Mouse (Mus musculus) layer of hippocampus, adult 2 months (tissue): ENCODE results near the gene Fabp6. TPM values are rescaled to one million over a fixed set of nuclear protein-coding genes. Genes with fewer than 3 reads are reported as not detected.

Experiments
- DNase-seq, 2 experiments: peaks; one replicate each; pipeline ENCODE4 v3.0.0; 2022; ENCODE audit warnings: low spot score in 2 of 2
- H3K27ac ChIP-seq: fragments of 200-600 bp; 2 replicates; pipeline ENCODE4 v1.8.1; 2022
- H3K4me3 ChIP-seq: fragments of 200-600 bp; 2 replicates; pipeline ENCODE4 v1.8.1; 2022; ENCODE audit warnings: mild to moderate bottlenecking
- CTCF ChIP-seq: fragments of 200-600 bp; conservative IDR thresholded peaks from 2 replicates; pipeline ENCODE4 v1.8.1; 2022; ENCODE audit warnings: antibody characterized with exemption, mild to moderate bottlenecking, moderate library complexity
- long read RNA-seq, 2 experiments: library from polyadenylated mRNA; stranded (forward); transcript quantifications; one replicate each; pipeline ENCODE4 v2.0.0; 2021; ENCODE audit warnings: borderline mapping rate in 2 of 2
- total RNA-seq, 2 experiments: library from RNA; stranded (reverse); gene quantifications; 2 replicates each; pipeline ENCODE4 v1.2.3; 2021

Fabp6 gene
- total RNA-seq = not detected
- long read RNA-seq, experiment 1 = 0 reads
- long read RNA-seq, experiment 2 = 0 reads

GRCm38 (mm10) chr11:43601440-43601839 lies at the start of gene Fabp6:
Gene Fabp6 (minus strand): TSS chr11:43601540.
- no peak for TF ChIP-seq CTCF
- H3K4me3 ChIP-seq = no peak within 1 kb of the TSS

GRCm38 (mm10) chr11:43645286-43645685 lies 43.9 kb upstream of the Fabp6 start:
- no peak overlapping the region for H3K27ac ChIP-seq
- TF ChIP-seq CTCF = peak; percentile 56
- no peak overlapping the region for H3K4me3 ChIP-seq
- no peak for DNase-seq

More at GRCm38 (mm10) chr11:43601440-43601839, at the start of gene Fabp6:
- no peak within 1 kb of the TSS for H3K27ac ChIP-seq
- DNase-seq = no peak

GRCm38 (mm10) chr11:43643180-43643591 lies 41.8 kb upstream of the Fabp6 start:
- Histone ChIP-seq H3K27ac (0 out of 2 replicates have a peak overlapping the region, but pooled peaks have one; percentile 1), H3K4me3 (no peak overlapping the region)
- no peak for TF ChIP-seq CTCF
- peak; percentile 73 to 75 for DNase-seq

GRCm38 (mm10) chr11:43638486-43638885 lies 37.1 kb upstream of the Fabp6 start:
- TF ChIP-seq CTCF = no peak
- DNase-seq = no peak
- no peak overlapping the region for H3K4me3 ChIP-seq
- no peak overlapping the region for H3K27ac ChIP-seq

GRCm38 (mm10) chr11:43636761-43637160 lies 35.4 kb upstream of the Fabp6 start:
- TF ChIP-seq CTCF = no peak
- DNase-seq = peak; percentile 27 to 41
- peak overlapping the region; percentile 86 for H3K27ac ChIP-seq

GRCm38 (mm10) chr11:43633658-43634401 lies 32.5 kb upstream of the Fabp6 start:
- DNase-seq = peak; percentile 42 to 62
- H3K27ac ChIP-seq = peak overlapping the region; percentile 78
- peak; percentile 34 for TF ChIP-seq CTCF
- H3K4me3 ChIP-seq = no peak overlapping the region

More at GRCm38 (mm10) chr11:43636761-43637160, 35.4 kb upstream of the Fabp6 start:
- no peak overlapping the region for H3K4me3 ChIP-seq

GRCm38 (mm10) chr11:43633165-43633564 lies 31.8 kb upstream of the Fabp6 start:
- no peak for DNase-seq
- H3K4me3 ChIP-seq = no peak overlapping the region
- peak overlapping the region; percentile 78 for H3K27ac ChIP-seq
- no peak for TF ChIP-seq CTCF

GRCm38 (mm10) chr11:43632566-43632965 lies 31.2 kb upstream of the Fabp6 start:
- no peak for TF ChIP-seq CTCF
- DNase-seq = no peak
- peak overlapping the region; percentile 78; the same call in 1 of the 2 replicates for H3K27ac ChIP-seq
- no peak overlapping the region for H3K4me3 ChIP-seq

- TF ChIP-seq CTCF = no peak
- Histone ChIP-seq H3K27ac (no peak overlapping the region), H3K4me3 (no peak overlapping the region)
- DNase-seq = no peak
Measured at GRCm38 (mm10) chr11:43631645-43632044, 30.3 kb upstream of the Fabp6 start.

GRCm38 (mm10) chr11:43626927-43627645 lies 25.7 kb upstream of the Fabp6 start:
- peak overlapping the region; percentile 75 for H3K27ac ChIP-seq
- H3K4me3 ChIP-seq = peak overlapping the region; percentile 51
- no peak for TF ChIP-seq CTCF
- no peak for DNase-seq

GRCm38 (mm10) chr11:43626300-43626926 lies 25.1 kb upstream of the Fabp6 start:
- H3K4me3 ChIP-seq = peak overlapping the region; percentile 51
- TF ChIP-seq CTCF = no peak
- DNase-seq = peak in 1 of 2 experiments; percentile 33
- peak overlapping the region; percentile 75 for H3K27ac ChIP-seq

GRCm38 (mm10) chr11:43624341-43624740 lies 23.0 kb upstream of the Fabp6 start:
- no peak overlapping the region for H3K4me3 ChIP-seq
- no peak overlapping the region for H3K27ac ChIP-seq
- peak in 1 of 2 experiments; percentile 49 for DNase-seq
- TF ChIP-seq CTCF = 0 out of 2 replicates have a peak, but pooled peaks have one; percentile 11

- TF ChIP-seq CTCF = no peak
- Histone ChIP-seq H3K4me3 (no peak overlapping the region), H3K27ac (no peak overlapping the region)
- DNase-seq = no peak
Measured at GRCm38 (mm10) chr11:43621769-43622168, 20.4 kb upstream of the Fabp6 start.
